Mouse (Mus musculus) gastrocnemius, adult 18-20 months (tissue): ENCODE results near the gene Mlxip. TPM values are rescaled to one million over a fixed set of nuclear protein-coding genes. Genes with fewer than 3 reads are reported as not detected.

Experiments used
- DNase-seq: peaks from one replicate; pipeline ENCODE4 v3.0.0; 2021; ENCODE audit warnings: low spot score
- long read RNA-seq, 2 experiments: library from polyadenylated mRNA; stranded (forward); transcript quantifications; one replicate each; pipeline ENCODE4 v2.0.0; 2021
- total RNA-seq, 2 experiments: library from RNA; stranded (reverse); gene quantifications; 2 replicates each; pipeline ENCODE4 v1.2.3; 2021

Gene Mlxip
- 10 to 100 TPM; 59.3 to 63.2 TPM for total RNA-seq
- long read RNA-seq, experiment 1, full-length matches to known transcripts: 6 of 60 reads
- long read RNA-seq, experiment 1, partial matches to known transcripts: 8 of 60 reads
- long read RNA-seq, experiment 1, other reads (novel, unspliced or antisense): 46 of 60 reads
- long read RNA-seq, experiment 2, full-length matches to known transcripts: 7 of 37 reads
- long read RNA-seq, experiment 2, partial matches to known transcripts: 2 of 37 reads
- long read RNA-seq, experiment 2, other reads (novel, unspliced or antisense): 28 of 37 reads

- DNase-seq: peak; percentile 96
Observed at GRCm38 (mm10) chr5:123394303-123394956, at the start of gene Mlxip. TSS of gene Mlxip (plus strand) at chr5:123394798.

DNA sequence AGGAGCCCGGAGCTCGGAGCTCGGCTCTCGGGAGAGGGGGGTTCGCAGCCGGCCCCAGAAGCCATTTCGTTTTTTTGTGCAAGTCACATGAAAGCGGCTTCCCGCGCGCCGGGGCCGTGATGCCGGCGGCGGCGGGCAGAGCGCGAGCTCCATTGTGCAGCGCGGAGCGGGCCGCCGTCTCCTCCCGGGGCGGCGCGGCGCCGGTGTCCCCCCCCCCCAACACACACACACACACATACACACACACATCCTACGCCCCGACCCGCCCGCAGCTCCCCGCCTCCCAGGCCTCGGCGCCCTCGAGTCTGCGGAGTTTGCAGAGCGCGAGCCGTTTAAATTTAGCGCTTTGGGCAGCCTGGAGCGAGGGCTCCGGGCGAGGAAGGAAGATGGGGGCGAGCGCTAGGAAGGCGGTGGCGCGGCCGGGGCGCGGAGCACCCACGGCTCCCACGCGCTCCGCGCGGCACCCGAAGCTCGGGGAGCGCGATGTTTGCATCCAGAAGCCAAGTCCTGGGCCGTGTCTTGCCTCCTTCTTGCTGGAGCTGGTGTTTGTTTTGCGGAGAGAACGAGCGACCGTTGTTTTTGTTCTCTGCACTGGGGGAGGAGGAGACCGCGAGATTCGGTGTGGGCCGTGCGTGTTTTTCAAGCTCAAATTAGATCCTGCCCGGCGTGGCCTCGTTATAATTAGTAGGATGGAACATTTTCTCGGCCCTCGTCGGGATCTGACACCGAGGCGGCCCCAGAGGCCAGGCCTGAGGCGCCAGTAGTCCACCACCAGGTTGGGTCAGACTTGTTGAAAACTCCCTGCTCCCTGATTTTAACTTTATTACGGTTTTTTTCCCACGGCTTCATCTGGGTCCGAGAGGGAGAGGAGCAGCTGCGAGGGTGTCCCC, 49.4 kb upstream of the Mlxip start:
- DNase-seq: peak; percentile 45

- peak; percentile 71 for DNase-seq
Observed at GRCm38 (mm10) chr5:123345853-123346654, 48.5 kb upstream of the Mlxip start.

- no peak for DNase-seq
Observed at GRCm38 (mm10) chr5:123346701-123347270, 47.8 kb upstream of the Mlxip start.

DNA sequence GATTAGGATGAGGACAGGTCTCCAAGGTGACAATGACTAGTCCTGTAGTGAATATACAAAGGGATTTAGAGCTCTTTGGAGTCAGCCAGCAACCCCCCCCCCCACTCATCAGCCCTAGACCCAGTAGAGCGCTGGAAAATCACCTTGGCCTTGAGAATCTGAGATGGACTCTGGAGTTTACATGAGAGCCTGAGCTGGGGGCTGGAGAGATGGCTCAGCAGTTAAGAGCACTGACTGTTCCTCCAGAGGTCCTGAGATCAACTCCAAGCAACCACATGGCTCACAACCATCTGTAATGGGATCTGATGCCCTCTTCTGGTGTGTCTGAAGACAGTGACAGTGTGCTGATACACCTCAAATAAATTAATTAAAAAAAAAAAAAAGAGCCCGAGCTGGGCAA, 46.6 kb upstream of the Mlxip start:
- DNase-seq: no peak

- no peak for DNase-seq
Observed at GRCm38 (mm10) chr5:123350386-123350785, 44.2 kb upstream of the Mlxip start.

DNA sequence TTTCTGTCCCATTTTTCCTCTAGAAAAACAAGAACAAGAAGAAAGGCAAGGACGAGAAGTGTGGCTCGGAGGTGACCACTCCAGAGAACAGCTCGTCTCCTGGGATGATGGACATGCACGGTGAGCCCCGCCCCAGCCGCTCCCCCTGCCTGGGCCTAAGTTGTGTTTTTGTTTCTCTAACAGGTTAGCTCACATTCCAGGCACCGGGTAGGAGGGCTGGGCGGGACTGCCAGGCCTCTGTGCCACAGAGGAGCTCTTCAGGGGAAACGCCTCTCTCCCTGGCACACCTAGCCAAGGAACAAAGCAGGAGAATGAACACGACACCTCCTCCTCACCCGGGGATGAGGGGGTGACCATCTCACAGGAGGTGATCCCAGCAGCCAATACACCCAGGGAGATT, 38.7 kb upstream of the Mlxip start:
- no peak for DNase-seq

DNA sequence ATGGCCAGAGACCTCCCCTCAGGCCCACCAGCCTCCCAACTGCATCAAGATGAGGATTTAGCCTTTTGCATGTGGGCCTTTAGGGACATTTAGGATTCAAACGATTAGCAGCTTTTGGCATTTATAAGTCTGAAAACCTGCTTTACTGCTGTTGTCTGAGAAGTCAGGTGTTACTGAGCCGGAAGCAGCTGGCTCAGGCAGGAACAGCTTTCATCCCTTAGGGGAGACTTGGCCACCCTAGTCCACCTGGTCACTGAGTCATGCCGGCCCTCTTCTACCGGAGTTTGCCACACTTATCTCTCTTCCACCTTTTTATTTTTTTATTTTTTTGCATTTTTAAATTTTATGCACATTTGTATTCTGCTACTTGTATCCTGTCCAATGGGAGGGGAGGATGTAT, 37.3 kb upstream of the Mlxip start:
- no peak for DNase-seq

- no peak for DNase-seq
Observed at GRCm38 (mm10) chr5:123359431-123359830, 35.2 kb upstream of the Mlxip start.

- DNase-seq: no peak
Observed at GRCm38 (mm10) chr5:123362911-123363310, 31.7 kb upstream of the Mlxip start.

- peak; percentile 89 for DNase-seq
Observed at GRCm38 (mm10) chr5:123364302-123364971, 30.2 kb upstream of the Mlxip start.

DNA sequence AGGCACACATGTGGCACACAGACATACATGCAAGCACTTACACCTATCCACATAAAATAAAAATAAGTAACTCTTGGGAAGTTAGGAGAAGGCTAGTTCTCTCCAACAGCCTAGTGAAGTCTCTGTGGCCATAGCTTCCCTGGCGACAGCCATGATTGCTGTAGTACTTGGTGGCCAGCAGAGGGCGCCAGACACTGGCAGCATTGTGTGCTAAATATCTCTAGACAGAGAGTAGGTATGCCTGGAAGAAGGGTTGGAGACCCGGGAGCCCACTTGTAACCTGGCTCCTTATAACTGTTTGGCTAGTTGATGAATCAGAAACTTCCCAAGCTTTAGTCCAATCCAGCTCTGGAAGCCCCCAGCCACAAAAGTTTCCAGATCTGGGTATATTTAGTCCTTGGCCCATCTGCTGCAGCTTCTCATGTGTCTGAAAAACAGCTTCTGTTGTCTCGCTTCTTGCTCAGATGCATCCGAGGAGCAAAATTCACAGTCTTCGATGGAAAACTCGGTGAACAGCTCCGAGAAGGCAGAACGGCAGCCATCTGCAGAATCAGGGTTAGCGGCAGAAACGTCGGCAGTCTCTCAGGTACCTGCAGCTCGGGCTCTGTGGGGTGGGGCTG, 25.6 kb upstream of the Mlxip start:
- peak; percentile 32 for DNase-seq

DNA sequence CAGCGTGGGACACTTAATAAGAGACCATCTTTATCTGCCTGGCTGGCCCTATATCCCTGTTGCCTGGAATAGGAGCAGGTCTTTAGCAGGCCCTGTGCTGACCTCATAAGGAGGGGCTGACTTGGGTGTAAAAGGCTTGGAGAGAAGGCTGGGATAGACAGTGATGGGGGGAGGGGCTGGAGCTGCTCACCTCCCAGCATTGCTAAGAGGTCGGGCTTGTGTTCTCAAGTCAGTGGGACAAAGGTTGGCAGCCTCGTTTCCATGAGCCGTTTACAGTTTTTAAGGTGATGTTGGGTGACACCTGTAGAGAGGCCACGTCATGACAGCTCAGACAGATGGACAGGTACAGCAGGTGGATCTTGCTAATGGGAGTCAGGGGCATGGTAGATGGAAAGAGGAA, 24.5 kb upstream of the Mlxip start:
- no peak for DNase-seq

DNA sequence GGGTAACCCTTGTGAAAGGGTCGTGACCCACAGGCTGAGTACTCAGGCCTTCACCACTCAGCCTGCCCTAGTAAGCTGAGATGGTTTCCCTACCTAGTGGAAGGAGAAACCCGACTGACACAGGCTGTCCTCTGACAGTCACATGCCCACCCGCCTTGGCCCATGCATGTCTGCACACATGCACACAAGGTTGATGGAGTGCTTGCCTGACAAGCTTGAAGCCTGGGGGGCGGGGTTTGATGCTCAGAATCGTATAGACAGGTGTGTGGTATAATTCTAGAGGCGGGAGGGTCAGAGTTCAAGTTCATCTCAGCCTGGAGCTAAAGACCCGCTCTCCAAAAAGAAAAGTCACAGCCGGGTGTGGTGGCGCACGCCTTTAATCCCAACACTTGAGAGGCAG, 19.3 kb upstream of the Mlxip start:
- no peak for DNase-seq

GRCm38 (mm10) chr5:123375793-123376452, 18.7 kb upstream of the Mlxip start:
- no peak for DNase-seq

DNA sequence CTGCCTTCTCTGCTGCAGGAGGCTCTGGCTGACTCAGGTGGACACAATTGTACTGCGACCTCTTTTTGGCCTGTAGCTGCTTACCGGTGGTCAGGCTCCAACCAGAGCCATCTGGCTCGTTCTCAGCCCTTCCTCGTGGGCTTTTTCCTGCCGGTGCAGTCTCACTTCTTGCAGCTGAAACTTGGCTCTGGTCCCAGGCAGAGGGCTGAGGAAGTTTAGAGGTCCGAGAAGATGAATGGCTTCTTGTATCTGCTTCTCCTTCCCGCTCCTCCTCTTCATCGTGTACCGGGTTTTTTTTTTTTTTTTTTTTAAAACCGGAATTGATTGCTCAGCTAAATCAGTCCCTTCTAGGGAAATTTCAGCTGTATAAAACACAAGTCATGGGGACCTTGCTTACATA, 18.0 kb upstream of the Mlxip start:
- DNase-seq: peak; percentile 54

DNA sequence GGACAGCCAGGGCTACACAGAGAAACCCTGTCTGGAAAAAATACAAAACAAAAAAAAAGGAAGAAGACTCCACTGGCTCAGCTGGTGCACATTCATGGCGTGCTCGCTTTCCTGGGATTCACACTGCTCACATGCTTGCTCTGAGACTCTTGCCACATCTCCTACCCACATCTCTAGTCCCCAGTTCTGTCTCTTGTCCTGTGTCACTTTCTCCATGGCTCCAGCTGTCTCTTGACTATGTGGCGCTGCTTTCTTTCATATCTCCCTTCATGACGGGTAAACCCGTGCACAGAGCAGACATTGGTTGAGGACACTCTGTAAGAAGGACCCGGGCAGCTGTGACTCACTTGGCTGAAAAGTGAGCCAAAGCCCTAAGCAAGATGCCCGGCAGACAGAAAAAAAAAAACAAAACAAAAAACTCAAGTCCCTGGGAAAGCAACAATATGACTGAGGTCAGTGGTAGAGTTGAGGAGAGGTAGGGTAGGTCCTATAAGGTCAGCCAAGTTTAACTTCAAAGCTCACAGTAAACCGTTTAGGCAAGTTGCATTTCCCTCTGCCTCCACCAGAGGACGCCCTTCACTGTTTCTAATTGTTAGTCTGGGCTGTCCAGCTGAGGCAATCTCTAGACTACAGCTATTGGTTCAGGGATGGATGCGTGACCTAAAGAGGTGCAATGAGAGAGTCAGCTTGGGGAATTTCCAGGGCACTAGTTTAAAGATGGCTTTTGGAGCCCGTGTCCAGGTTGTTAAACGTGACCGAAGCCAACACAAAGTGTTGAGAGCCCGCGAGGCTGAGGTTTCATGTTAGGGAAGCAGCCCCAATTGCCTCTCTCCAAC, 17.3 kb upstream of the Mlxip start:
- peak; percentile 90 for DNase-seq

- DNase-seq: no peak
Observed at GRCm38 (mm10) chr5:123378712-123379111, 15.9 kb upstream of the Mlxip start.
